ENCODE assay signal across 8 mouse cellular contexts in the genomic region with DNA sequence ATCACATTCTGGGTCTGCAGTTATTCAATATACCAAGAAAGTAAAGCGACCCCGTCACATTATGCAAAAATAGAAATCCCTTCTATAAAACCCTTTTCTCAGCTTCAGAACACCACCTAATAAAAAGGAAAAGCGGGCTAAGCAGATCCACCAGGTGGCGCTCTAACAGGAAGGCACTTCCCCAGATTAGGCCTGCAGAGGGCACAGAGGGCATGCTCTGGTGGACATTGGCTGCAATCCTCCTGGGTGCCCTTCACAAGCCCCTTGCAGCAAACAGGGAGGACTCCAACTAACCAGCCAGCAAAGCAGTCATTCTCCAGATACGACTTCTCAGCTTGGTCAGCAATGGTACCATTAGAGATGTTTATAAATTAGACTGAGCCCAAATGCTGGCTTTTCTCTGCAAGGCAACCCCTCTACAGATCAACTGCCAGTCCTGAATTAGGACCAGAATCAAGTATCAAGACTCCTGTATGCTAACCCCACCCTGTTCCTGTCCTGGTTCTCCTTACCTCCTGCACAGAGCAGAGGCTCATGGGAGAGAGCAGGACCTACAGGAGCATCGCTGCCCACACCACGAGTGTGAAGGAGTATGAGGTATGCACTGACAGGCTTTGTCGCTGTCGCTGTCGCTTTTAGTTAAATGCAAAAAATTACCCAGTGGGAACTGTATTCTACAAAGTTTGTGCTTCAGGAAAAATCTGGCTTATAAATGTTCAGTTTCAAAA. TPM values are rescaled to one million over a fixed set of nuclear protein-coding genes. Genes with fewer than 3 reads are reported as not detected.
DNase-seq lines count a peak whose midpoint lies in the region; TF ChIP-seq lines count a peak whose summit lies in the region.

No protein-coding gene starts in this region.

- no peak for TF ChIP-seq EP300 in CH12.LX (IDR thresholded peaks at IDR 0.05; ENCODE audit: low read length)

- no peak overlapping the region for H3K9ac ChIP-seq in CH12.LX (ENCODE audit: insufficient read depth, low read depth)

- H3K9me3 ChIP-seq in CH12.LX (replicated peaks; ENCODE audit: low read length) = no peaks in the 10 kb centered on the region
- H3K9me3 ChIP-seq in heart, embryonic 10.5 days = no peaks in the 10 kb centered on the region

- 54% methylated on average over 10 of the region's 10 CpGs for WGBS in heart, embryonic 10.5 days
- 60% methylated on average over 10 of the region's 10 CpGs for WGBS in lung, adult 2 months

- TF ChIP-seq CTCF in CH12.LX (conservative IDR thresholded peaks at IDR 0.05 in 1 of 2, IDR thresholded peaks at IDR 0.05 in 1 of 2; ENCODE audit: low read depth in 2 of 2, low read length in 2 of 2) = peak; percentile 89 to 99
- TF ChIP-seq CTCF in lung, adult 2 months (IDR thresholded peaks at IDR 0.05; ENCODE audit: insufficient read depth, low read length) = peak; percentile 91

- in situ Hi-C loops in CH12.LX (cut with MboI; ENCODE audit: low pct_ligation_motif_present, low pct_unique_long_range_greater_than_20kb, low sequenced_read_pairs) = no loop called here

- no peak overlapping the region for H3K4me2 ChIP-seq in CH12.LX (ENCODE audit: insufficient read depth, low read depth, poor library complexity, severe bottlenecking)

- peaks cover 0 to 3% of the 10 kb centered on the region in 2 experiments; a peak in 1 of 4 replicates for H3K4me1 ChIP-seq in CH12.LX (ENCODE audit: control insufficient read depth in 1 of 2, insufficient read depth in 2 of 2)
- peaks cover 6% of the 10 kb centered on the region for H3K4me1 ChIP-seq in heart, embryonic 10.5 days
- H3K4me1 ChIP-seq in lung, adult 2 months (ENCODE audit: control insufficient read depth, insufficient read depth, low read length) = no peaks in the 10 kb centered on the region

- peak; percentile 81 for DNase-seq in CH12.LX (ENCODE audit: extremely low read depth)
- peak; percentile 88 for DNase-seq in adrenal gland, postnatal 10 days
- DNase-seq in embryo, embryonic 9.5 days (ENCODE audit: extremely low spot score) = peak; percentile 74
- peak; percentile 79 for DNase-seq in heart, embryonic 10.5 days (ENCODE audit: low spot score)
- peak; percentile 77 for DNase-seq in kidney, postnatal 14 days
- DNase-seq in lung, adult 2 months = peak; percentile 75
- peak; percentile 43 for DNase-seq in right cerebral cortex, adult 18-20 months
- peak; percentile 31 for DNase-seq in urinary bladder, postnatal 10 days (ENCODE audit: low spot score)

- TF ChIP-seq RAD21 in CH12.LX (IDR thresholded peaks at IDR 0.05; ENCODE audit: low read depth, low read length) = peak; percentile 70

- dilution Hi-C loops in CH12.LX (cut with MboI; ENCODE audit: extremely low pct_ligation_motif_present, extremely low pct_unique_long_range_greater_than_20kb, low sequenced_read_pairs) = no loop called here

- no peak for TF ChIP-seq POLR2A in CH12.LX (IDR thresholded peaks at IDR 0.05; ENCODE audit: low read depth, low read length)
- TF ChIP-seq POLR2A in lung, adult 2 months (IDR thresholded peaks at IDR 0.05; ENCODE audit: borderline replicate concordance, extremely low read depth, low read depth, low read length) = no peak

- H3K4me3 ChIP-seq in CH12.LX (replicated peaks in 1 of 3; ENCODE audit: low read depth in 2 of 3, low read length in 2 of 3, poor library complexity in 1 of 3) = no peak overlapping the region
- H3K4me3 ChIP-seq in heart, embryonic 10.5 days = no peak overlapping the region
- H3K4me3 ChIP-seq in lung, adult 2 months (replicated peaks; ENCODE audit: extremely low read depth, low read depth, low read length) = no peak overlapping the region

- no peaks in the 10 kb centered on the region for H3K27me3 ChIP-seq in CH12.LX (replicated peaks)
- no peaks in the 10 kb centered on the region for H3K27me3 ChIP-seq in heart, embryonic 10.5 days (ENCODE audit: insufficient read depth, poor library complexity, severe bottlenecking)

- H3K79me2 ChIP-seq in CH12.LX (replicated peaks; ENCODE audit: control insufficient read depth, extremely low read depth, insufficient read depth, poor library complexity, severe bottlenecking) = no peaks in the 10 kb centered on the region

- no peak overlapping the region for H3K27ac ChIP-seq in CH12.LX (ENCODE audit: insufficient read depth, low read depth)
- H3K27ac ChIP-seq in heart, embryonic 10.5 days = no peak overlapping the region

- H3K36me3 ChIP-seq in CH12.LX (replicated peaks in 1 of 2; ENCODE audit: control insufficient read depth in 1 of 2, insufficient read depth in 1 of 2, low read length in 1 of 2) = peaks cover 17 to 67% of the 10 kb centered on the region in 2 experiments
- H3K36me3 ChIP-seq in heart, embryonic 10.5 days = peaks cover 10% of the 10 kb centered on the region

TF ChIP-seq in CH12.LX, 34 proteins besides CTCF, POLR2A, EP300 and RAD21:
- TF ChIP-seq SMC3 (IDR thresholded peaks at IDR 0.05; ENCODE audit: low read depth, low read length) = peak; percentile 97
- peak; percentile 89 for TF ChIP-seq ZC3H11A (IDR thresholded peaks at IDR 0.05; ENCODE audit: low read depth, low read length)
- TF ChIP-seq USF1 (IDR thresholded peaks at IDR 0.05; ENCODE audit: low read depth, low read length) = no peak
- peak; percentile 36; the same call in 1 of the 2 replicates for TF ChIP-seq NELFE (IDR thresholded peaks at IDR 0.05; ENCODE audit: low read depth, low read length)
- TF ChIP-seq MXI1 (IDR thresholded peaks at IDR 0.05; ENCODE audit: low read depth, low read length) = no peak
- TF ChIP-seq IRF4 (IDR thresholded peaks at IDR 0.05; ENCODE audit: low read depth, low read length) = peak; percentile 32; the same call in 1 of the 2 replicates
- peak; percentile 66 for TF ChIP-seq ELF1 (IDR thresholded peaks at IDR 0.05; ENCODE audit: low read depth, low read length)
- TF ChIP-seq JUND (conservative IDR thresholded peaks at IDR 0.05; ENCODE audit: low read depth, low read length) = no peak; the same call in 1 of the 2 replicates
- no peak for TF ChIP-seq MAZ (IDR thresholded peaks at IDR 0.05; ENCODE audit: low read depth, low read length)
- no peak for TF ChIP-seq ZMIZ1 (IDR thresholded peaks at IDR 0.05; ENCODE audit: low read depth, low read length)
- TF ChIP-seq KAT2A (IDR thresholded peaks at IDR 0.05; ENCODE audit: insufficient replicate concordance, low read length) = no peak
- 0 out of 2 replicates have a peak, but pooled peaks have one; percentile 36 for TF ChIP-seq NRF1 (IDR thresholded peaks at IDR 0.05; ENCODE audit: low read depth, low read length)
- TF ChIP-seq RCOR1 (conservative IDR thresholded peaks at IDR 0.05; ENCODE audit: low read depth, low read length) = no peak
- peak; percentile 16; the same call in 1 of the 2 replicates for TF ChIP-seq MEF2A (IDR thresholded peaks at IDR 0.05; ENCODE audit: borderline replicate concordance, low read depth, low read length)

RNA-seq across cellular contexts. Expression of gene Esd, which starts 32.3 kb away (rescaled TPM):
- total RNA-seq in CH12.LX (2012; rRNA removed) (206 and 231 TPM in 2 replicates), CH12.LX (2014; rRNA removed) (434 and 504 TPM in 2 replicates)
- polyA plus RNA-seq in CH12.LX (2012; ENCODE audit: insufficient read length, low read depth) = 252 and 302 TPM in 2 replicates
- total RNA-seq in adrenal gland, postnatal 10 days (2021) = 100 to 1,000 TPM; 187 to 209 TPM
- 261 and 265 TPM in 2 replicates for polyA plus RNA-seq in heart, embryonic 10.5 days (2016; fragmentation: Nextera tagmentation; extraction: Ambion mirVana)
- 21.7 and 49.7 TPM in 2 replicates for polyA plus RNA-seq in lung, adult 2 months (2012; rRNA removed)

Comparison
In these comparisons a context has a peak if more than half of its experiments do, and no peak if none do; other contexts are left out.
1. DNase-seq: peak in every context shown above with its lines; median percentile 88 in adrenal gland, postnatal 10 days; 81 in CH12.LX; 79 in heart, embryonic 10.5 days; 77 in kidney, postnatal 14 days; 75 in lung, adult 2 months; 74 in embryo, embryonic 9.5 days; 43 in right cerebral cortex, adult 18-20 months; 31 in urinary bladder, postnatal 10 days.